Mouse (Mus musculus) mouse embryonic stem cell (cell line): ENCODE data around the gene Arhgap23.

ENCODE experiments used
- in situ Hi-C, 2 experiments: fragments of 300-500 bp; cut with MboI; formaldehyde crosslinking; loops; 1 replicate in 1 of 2; 3 replicates in 1 of 2; pipeline ENCODE4 v1.14.3; 2019 to 2020; ENCODE audit warnings: low sequenced_read_pairs in 2 of 2, low pct_unique_long_range_greater_than_20kb in 1 of 2, mixed read lengths in 1 of 2; ENCODE audit not compliant: unreplicated experiment in 1 of 2

The Arhgap23 gene

DNA sequence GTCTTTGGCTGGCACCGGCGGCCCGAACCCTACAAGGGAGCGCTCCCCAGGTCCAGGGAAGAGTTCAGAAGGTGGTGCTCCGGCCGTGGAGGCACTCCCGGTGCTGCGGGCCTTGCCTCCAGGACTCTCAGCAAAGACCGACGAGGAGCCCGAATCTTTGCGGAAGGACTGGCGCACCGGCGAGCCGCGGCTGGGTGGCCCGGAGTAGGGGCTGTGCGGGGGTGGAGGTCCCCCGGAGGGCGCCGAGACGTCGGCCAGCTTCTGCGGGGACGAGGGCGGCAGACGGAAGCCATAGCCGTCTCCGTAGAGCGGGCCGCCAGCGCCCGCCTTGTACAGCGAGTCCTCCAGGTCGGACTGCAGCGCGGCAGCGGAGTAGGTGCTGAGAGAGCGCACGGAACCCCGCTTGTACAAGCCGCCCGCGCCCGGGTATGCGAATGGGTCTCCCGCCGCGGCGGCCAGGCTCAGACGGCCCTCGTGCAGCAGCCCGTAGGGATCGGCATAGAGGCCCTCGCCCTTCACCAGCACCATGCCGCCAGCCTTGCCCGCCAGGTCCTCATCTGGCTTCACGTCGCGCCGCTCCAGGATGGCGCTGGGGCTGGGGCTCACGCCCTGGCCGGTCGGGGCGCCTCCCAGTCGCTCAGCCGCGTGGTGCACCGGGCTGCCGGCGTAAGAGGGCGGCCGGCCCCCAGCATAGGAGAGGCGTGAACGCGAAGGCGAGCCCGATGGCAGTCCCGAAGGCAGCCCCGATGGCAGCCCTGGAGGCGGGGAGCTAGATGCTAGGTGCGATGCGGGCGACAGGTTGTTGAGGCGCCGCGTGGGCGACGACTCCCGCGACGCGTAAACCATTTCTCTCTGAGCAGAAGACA, 119.3 kb downstream of the Arhgap23 start:
- in situ Hi-C loops = no loop called here

DNA sequence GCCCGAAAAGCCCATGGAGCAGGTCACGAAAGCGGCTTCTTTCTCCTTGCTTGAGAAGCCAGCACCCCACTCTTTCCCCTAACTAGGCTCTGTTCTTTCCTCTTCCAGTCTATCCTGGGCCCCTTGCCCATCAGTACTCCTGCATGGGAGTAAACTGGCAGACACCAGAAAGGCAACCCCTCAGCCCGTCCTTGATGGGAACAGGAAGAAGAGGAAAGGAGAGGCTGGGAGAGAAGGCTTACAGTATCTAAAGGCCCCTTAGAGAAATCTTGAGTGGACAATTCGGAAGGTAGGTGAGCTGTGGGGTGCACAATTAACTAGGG, 119.9 kb downstream of the Arhgap23 start:
- in situ Hi-C loops = no loop called here

DNA sequence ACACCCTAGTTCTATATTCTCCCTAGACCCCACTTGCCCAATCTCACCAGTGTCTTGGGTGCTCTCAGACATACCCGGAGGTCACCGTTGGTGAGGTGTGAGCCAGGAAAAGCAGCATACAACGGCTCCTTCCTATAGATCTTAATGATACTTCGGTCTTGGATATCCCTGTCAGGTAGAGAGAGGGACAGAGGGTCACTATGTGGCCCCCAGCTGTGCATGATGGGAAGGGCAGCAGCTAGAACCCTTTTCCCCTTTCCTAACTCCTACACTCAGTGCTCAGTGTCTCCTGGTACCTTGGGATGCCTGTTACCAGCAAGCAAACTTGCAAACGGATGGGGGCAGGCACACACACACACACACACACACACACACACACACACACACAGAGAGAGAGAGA, 120.3 kb downstream of the Arhgap23 start:
- in situ Hi-C loops = no loop called here

DNA sequence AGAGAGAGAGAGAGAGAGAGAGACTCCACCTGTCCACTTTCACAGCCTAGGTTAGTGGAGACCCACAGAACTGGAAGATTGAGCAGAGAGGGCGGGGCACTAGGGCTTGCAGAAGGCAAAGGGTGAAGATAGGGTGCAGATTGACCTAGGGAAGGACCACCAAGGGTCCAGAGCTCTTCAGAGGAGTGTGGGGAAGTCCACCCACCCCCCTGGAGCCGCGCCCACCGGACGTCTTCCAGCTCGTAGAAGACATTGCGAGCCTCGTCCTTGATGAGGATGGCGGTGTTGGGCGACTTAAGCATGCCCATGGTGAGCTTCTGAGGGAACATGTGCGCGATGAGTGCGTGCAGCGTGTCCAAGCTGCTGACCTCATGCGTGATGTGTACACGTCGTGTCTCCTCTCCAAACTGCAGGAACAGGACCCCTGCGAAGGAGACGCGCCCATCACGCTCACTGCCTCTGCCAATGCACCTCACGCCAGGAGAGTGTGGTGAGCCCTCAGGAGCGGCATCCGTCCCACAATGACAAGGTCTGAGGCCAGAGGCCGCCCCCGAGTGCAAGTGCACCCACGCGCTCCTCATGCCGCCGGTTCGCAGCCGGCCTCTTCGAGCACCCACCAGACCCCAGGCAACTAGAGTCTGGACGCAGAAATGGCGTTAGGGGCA, 120.9 kb downstream of the Arhgap23 start:
- in situ Hi-C loops = no loop called here

DNA sequence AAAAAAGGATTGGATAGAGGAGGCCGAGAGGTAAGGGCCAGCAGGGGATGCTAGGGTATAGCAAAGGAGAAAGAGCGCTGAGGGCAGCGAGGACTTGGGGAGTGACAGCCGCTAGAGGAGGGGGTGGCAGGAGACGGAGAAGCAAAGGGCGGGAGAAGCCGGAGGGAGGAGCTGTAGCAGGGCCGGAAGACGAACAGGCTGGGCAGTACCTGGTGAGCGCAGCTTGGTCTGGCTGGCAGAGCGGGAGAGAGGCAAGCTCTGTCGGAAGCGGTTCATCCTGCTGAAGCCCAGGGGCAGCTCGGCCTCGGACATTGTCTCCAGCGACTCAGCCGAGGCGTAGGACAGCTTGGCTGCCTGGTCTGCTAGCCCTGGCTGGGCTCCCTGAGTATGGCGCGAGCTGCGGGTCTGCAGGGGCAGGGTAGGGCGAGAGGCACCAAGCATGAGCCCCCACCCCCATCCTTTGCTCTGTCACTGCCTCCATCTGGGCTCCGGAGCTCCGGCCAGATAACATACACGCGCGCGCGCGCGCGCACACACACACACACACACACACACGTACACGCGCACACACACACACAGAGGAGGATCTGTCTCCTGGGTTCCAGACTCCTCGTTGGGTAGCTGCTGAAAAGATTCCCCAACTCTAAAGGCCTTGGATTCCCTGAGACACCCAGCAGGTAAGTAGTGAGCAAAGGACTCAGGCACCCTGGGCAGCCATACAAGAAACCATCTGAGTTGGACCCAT, 121.7 kb downstream of the Arhgap23 start:
- in situ Hi-C loops = no loop called here

DNA sequence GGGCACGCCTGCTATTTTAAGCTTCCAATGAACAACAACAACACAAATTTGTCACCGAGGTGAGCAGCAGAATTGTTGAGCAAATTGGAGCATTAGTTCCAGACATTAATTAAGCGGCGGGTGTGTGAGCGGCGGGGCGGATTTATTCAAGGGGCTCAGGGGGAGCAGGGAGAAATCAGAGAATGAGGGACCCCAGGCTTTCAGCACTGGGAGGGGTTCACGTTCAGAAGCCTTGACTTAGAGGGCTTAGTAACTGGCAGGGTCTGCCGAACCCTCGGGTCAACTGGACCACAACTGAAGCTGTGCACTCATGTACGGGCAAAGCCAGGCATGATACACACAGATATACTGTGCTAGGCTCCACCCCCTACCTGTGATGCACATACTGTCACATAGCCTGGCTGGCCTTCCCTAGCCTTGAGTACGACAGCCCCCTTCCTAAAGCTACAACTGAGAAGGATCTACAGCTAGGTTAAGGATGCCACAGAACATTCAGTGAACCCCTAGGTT, 122.3 kb downstream of the Arhgap23 start:
- in situ Hi-C loops = no loop called here

DNA sequence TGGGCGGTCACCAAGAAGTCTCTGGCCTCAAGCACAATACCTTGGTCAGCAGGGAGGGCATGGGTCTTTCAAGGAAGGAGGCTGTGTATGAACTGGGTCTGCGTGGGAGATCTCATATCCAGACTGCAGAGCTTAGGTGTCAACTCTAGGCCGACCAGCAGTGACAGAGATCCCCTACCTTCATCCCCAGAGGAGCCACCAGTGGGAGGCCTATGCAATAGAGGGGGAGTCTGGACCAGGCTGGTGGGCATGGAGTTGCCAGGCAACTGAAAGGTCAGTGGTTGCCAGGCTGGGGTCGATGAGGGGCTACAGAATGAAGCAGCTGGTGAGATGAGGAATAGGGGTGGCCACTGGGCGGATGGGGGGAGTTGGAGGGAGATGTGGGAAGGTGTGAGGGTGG, 124.3 kb downstream of the Arhgap23 start:
- in situ Hi-C loops = no loop called here

DNA sequence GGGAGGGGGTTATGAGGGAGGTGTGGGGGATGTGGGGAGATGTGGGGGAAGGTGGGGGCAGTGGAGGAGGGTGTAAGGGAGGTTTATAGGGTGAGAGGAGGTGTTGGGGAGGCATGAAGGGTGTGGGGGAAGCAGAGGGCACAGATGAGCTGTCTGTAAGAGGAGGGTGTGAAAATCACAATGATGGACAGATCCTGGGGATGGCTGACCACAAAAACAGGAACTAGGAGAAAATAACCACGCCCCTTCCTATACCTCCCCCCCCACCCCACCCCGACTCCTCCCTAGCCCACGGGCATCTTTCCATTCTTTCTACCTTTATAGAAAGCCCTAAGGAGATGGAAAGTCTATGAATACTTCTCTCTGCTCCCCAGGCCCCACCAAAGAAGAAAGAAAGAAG, 124.8 kb downstream of the Arhgap23 start:
- in situ Hi-C loops = no loop called here

DNA sequence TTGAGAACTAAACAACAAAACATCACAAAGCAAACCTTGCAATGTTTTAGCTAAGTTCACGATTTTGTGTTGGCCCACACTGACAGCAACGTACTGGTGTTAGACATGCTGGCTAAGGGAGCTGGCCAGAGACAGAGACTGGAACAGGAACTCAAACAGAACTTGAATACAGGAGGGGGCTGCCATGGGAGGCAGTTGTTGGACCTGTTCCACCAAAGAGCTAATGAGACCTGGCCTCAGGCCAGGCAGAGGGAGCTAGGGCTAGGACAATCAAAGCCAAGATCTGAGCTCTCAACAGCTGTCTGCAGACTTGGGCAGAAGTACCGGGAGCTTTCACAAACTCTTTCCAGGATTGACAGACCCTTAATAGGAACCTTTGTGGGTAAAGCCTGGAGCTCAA, 125.3 kb downstream of the Arhgap23 start:
- in situ Hi-C loops = no loop called here

DNA sequence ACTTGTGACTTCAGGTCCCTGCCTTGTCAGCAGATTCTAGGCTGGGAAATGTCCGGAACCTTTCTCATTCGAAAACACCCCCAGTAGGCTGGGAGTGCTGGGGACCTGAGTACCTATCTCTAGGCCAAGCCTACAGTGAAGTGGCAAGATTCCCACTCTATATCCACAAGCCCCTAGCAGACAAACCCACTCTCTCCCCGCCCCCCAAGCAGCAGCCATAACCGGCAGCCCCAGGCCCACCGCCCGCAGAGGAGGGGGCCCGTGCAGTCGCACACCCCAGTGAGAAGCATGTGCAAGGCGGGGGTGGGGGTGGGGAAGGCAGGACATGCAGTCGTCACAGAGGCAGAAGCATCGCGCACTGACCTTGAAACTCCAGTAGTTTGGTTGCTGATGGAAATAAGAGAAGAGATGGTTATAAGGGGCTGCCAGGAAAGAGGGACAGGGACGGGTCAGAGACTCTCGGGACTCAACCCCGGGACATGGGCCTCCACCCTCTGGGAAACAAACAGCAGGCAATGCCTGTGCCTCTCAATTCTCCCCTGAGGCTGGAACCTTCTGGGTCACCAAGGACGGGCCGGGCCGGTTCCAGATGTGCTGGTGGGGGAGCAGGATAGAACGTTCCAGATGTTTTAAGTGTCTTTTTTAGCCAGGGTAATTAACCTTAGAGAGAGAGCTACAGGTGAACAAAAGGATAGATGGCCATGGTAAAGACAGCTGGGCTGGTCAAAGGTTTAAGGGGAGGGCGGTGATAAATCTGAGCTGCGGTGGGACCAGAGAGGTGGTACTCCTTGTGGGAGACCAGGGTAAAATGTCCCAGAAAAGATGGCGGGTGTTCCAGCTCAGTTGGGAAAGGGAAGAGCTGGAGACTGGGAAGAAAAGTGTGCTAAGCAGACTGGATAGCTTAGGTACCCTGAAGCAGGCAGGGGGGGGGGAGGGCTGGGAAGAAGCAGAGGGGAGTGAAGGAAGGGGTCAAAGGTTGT, 127.1 kb downstream of the Arhgap23 start:
- in situ Hi-C loops = no loop called here

DNA sequence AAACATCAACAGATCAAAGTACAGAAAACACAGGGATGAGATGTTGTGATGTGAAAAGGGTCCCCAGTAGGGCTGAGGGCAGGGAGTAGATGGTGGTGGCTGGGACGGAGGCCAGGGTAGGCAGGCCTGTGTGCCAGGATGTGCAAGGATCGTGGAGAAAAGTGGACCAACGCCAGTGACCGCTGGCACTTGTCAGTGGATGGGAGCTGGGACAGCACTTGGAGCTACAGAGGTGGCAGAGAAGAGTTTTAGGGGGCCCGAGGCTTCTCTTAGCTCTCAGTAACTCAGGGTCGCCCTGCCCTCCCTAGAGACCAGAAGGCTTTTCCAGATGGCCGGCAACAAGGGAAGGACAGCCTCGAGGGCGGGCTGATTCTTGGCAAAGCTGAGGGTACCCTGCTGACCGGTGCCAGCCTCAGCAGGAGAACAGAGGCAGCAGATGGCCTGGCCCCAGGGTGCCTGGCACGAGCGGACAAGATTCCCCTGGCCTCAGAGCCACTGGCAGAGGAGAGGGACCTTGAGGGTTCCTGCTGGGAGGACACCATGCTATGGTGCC, 127.9 kb downstream of the Arhgap23 start:
- in situ Hi-C loops = no loop called here

DNA sequence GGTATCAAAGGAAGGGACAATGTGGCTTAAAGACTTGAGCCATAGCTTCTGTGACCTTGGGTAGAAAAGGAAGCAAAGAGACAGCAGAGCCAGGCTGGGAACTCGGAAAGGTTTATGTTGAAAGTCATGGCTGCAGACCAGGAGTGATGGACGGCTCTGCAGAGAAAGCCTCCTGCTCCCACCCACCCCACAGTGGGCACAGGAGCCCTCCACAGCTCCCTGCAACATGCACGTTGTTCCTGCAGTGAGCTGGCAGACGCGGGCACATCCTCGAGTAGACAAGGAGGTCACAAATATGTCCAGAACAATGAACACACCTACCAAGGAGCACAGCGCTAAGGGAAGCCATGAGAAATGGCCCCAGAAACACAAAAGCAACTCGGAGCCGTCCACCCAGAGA, 128.6 kb downstream of the Arhgap23 start:
- in situ Hi-C loops = no loop called here

DNA sequence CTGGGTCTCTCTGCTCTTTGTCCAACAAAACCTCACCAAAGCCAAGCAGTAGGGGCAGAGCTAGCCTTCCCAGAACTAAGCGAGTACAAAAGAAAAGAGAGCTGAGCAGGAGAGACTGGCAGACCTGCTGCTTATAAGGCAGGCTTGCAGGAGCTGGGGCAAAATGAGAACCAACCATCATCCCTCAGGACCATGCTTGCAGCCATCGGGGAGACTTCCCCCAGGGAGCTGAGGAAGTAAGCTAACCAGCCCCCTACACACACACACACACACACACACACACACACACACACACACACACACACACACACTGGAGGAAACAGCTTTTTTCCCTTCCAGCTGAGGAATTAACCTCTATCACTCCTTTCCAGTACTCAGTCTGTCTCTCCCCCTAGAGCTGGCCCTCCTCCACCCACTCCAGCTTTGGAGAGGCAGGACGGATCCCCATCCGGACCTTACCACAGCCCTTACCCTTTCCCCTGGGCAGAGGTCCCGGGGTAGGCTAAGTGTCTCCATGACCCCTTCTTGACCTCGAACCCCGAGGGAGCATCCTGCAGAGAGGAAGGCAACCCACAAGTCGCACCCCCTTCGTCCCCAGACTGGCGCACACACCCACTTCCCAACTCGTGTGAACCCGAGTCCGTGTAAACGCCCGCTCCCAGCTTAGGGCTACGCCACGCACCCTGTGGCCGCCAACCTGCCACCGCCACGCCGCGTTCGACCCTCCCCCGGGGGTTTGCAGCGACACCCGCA, 130.7 kb downstream of the Arhgap23 start:
- in situ Hi-C loops = no loop called here

DNA sequence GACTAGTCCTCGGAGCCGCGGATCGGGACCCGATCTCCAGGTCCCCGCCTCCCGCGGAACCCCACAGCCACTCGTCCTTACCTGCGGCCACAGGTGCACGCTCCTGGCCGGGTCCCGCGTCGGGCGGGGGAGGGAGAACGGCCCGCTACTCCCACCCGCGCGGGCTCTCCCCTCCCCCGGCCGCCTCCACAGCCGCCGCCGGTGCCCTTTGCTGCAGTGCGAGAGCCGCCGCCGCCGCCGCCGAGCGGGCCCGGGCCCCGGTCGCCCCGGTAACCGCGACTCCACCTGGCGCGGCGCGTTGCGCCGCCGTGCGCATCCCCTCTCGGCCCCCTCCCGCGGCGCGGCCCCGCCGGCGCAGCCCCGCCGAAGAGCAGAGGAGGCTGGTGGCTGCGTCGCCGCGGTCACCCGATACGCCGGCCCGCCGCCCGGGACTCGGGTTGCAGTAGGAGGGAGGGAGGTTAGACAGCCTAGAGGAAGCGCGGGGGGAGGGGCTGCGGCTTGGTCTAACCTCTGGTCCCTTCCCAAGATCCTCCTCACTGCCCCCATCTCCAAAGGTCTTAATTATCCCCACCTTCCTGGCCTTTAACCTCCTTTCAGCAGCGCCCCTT, 131.6 kb downstream of the Arhgap23 start:
- in situ Hi-C loops = no loop called here

DNA sequence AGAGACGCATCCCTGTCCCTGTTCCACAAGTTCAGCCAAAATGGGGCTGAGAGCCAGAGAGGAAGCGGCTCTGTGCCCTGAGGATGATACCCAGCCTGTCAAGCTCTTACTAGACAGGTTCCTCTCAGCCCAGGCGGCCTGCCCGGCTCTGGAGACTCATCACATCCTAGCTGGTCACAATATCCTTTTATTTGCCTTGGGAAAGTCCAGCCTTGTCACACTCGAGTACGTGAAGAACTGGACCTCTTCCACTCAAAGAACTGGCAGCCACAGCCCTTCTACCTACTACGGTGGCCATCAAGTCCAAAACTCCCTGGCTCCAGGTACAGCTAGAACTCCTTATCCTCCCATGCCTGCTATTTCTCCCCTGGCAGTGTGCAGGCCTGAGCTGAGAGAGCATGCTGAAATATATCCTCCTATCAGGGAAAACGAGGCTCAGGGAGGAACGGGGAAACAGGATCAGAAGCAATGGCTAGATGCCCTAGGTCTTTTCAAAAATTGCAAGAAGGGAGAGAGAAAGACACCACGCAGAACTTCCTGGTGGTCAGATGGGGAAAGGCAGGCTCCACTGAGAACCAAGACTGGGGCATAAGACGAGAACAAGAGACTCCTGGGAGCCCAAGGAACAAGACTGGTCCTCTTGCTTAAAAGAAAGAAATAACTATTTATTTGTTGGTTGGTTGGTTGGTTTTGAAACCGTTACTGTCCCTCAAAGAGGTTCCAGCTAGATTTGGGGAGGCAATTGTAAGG, 132.8 kb downstream of the Arhgap23 start:
- in situ Hi-C loops = no loop called here

DNA sequence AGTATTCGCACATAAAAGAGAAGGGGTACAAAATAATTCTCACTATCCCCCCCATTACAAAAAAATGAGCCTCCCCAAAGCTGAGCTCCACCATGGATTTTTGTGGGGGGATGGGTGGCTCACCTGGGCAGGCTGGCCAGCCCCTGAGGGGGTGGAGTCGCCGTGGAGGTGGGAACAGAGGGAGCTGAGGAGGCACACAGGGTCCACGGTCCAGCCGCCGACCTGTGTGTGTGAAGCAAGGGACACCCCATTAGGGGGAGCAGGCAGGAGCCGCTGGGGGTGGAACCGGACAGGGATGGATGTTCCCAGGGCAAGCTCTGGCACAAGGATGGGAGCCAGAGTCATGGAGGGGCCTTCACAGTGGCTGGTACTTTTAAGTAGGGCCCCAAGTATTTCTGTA, 133.4 kb downstream of the Arhgap23 start:
- in situ Hi-C loops = no loop called here
